8 mouse cellular contexts compared by ENCODE assay signal in the genomic region with DNA sequence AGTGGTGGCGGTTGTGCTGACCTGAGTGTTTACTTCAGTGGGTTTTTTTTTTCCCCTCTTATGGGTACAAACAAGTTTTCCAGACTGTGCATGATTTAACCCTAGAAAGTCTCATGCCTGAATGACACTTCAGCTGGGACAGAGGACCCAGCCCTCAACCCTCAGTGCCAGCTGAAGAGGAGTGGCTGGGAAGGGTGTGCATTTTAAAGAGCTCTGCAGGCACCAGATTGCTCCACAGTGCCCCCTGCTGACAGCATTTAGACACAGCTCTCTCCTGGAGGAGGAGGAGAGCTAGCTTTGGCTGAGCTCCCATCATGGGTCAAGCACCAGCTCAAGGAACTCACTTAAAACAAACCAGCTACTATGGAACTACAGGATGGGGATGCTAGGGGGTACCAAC. TPM values are rescaled to one million over a fixed set of nuclear protein-coding genes. Genes with fewer than 3 reads are reported as not detected.
A peak's percentile ranks its signal among the peaks of the same experiment; 100 is the strongest.
DNase-seq lines count a peak whose midpoint lies in the region; ATAC-seq lines count a peak whose summit lies in the region.

No protein-coding gene starts in this region.

- no peak overlapping the region for H3K9ac ChIP-seq in hindbrain, embryonic 12.5 days

- peak overlapping the region; percentile 76 for H3K4me2 ChIP-seq in hindbrain, embryonic 12.5 days (replicated peaks)

- H3K4me1 ChIP-seq in hindbrain, embryonic 12.5 days = peaks cover 72% of the 10 kb centered on the region

- no peaks in the 10 kb centered on the region for H3K36me3 ChIP-seq in hindbrain, embryonic 12.5 days

- DNase-seq in NIH3T3 (ENCODE audit: low read depth) = peak; percentile 89
- DNase-seq in cerebellum, adult 9-10 months = peak; percentile 95
- peak; percentile 89 to 90 for DNase-seq in layer of hippocampus, postnatal 36 days
- peak; percentile 95 for DNase-seq in lung, postnatal 25 days (ENCODE audit: low spot score)
- DNase-seq in retina, adult 2 months (ENCODE audit: low read depth, low spot score) = peak; percentile 76
- peak; percentile 90 to 91 for DNase-seq in thymus, postnatal 36 days

- H3K4me3 ChIP-seq in hindbrain, embryonic 12.5 days = peak overlapping the region; percentile 73; the same call in 1 of the 2 replicates

- no peaks in the 10 kb centered on the region for H3K27me3 ChIP-seq in hindbrain, embryonic 12.5 days

- 50% methylated on average over 1 of the region's 1 CpGs for WGBS in hindbrain, embryonic 12.5 days

- peak overlapping the region; percentile 75; the same call in 1 of the 2 replicates for H3K27ac ChIP-seq in hindbrain, embryonic 12.5 days

- ATAC-seq in frontal cortex, adult (ENCODE audit: low TSS enrichment) = peak; percentile 22
- peak; percentile 23; the same call in 1 of the 2 replicates for ATAC-seq in hindbrain, embryonic 12.5 days (ENCODE audit: low FRiP score)

- H3K9me3 ChIP-seq in hindbrain, embryonic 12.5 days (replicated peaks) = no peaks in the 10 kb centered on the region

RNA-seq across cellular contexts. Expression of gene Fam53b, which starts 2.8 kb away (rescaled TPM):
- polyA plus RNA-seq in hindbrain, embryonic 12.5 days (2016; fragmentation: Nextera tagmentation; extraction: Ambion mirVana) = 22.7 and 25.3 TPM in 2 replicates
- total RNA-seq in layer of hippocampus, postnatal 36 days (2021) = 10 to 100 TPM; 46.4 to 53.3 TPM

RNA-seq across cellular contexts. Expression of gene Eef1akmt2, which starts 41.6 kb away (rescaled TPM):
- 75.0 and 87.3 TPM in 2 replicates for polyA plus RNA-seq in hindbrain, embryonic 12.5 days (2016; fragmentation: Nextera tagmentation; extraction: Ambion mirVana)
- total RNA-seq in layer of hippocampus, postnatal 36 days (2021) = 10 to 100 TPM; 31.6 to 36.7 TPM

RNA-seq across cellular contexts. Expression of gene Abraxas2, which starts 48.1 kb away (rescaled TPM):
- 35.8 and 36.2 TPM in 2 replicates for polyA plus RNA-seq in hindbrain, embryonic 12.5 days (2016; fragmentation: Nextera tagmentation; extraction: Ambion mirVana)
- total RNA-seq in layer of hippocampus, postnatal 36 days (2021) = 10 to 100 TPM; 28.3 to 31.5 TPM

Comparison
In these comparisons a context has a peak if more than half of its experiments do, and no peak if none do; other contexts are left out.
1. Peak in every context shown above with its lines: DNase-seq, ATAC-seq, H3K4me3 ChIP-seq and H3K27ac ChIP-seq.